Mouse (Mus musculus): ENCODE results near the gene Hoxd13. TPM values are rescaled to one million over a fixed set of nuclear protein-coding genes. Genes with fewer than 3 reads are reported as not detected.

Gene Hoxd13
- polyA plus RNA-seq, 1 experiment from 2014 or later: 59.8 TPM

DNA sequence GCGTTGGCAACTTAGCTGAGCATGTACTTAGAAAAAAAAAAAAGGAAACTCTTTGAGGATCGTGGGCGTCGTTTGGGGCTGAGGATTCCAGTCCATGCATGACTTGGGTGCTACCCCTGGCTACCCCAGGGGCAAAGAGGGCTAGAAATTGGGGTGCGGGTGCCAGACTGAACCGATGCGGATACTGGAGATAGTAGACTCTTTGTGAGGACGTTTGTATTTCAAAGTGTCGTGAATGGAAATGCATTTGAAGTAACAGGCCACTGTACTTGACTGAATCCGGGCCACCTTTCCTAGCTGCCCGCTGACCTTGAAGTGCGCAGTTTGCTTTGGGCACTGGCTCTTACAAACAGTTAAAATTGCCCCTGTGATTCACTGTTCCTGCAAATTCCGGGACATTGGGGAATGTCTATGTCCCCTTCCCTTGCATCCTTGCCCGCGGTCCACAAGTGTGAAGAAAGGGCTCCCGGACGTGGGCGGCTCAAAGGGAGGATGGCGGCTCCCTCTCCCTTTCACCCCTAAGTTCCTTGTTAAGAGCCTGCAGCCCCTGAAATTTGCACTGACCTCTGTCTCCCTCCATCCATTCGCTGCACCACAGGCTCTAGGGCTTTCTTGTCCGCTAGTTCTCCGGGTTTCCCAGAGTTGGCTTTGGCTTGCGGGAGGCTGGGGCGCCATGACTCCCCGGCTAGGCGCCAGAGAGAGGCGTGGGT, 19.0 kb downstream of the Hoxd13 start:
- peak; percentile 71 for DNase-seq (ENCODE audit: low spot score)
- Histone ChIP-seq H3K9me3 (ENCODE audit: control insufficient read depth, low read length) (no peaks in the 10 kb centered on the region), H3K27me3 (ENCODE audit: control insufficient read depth, insufficient read depth, low read length) (peaks cover 13% of the 10 kb centered on the region; the same call in 1 of the 2 replicates), H3K4me1 (ENCODE audit: control insufficient read depth, insufficient read depth, low read length) (peaks cover 23% of the 10 kb centered on the region; the same call in 1 of the 2 replicates), H3K9ac (ENCODE audit: low read length) (peak overlapping the region; percentile 98), H3K4me2 (ENCODE audit: low read depth, severe bottlenecking) (peak overlapping the region; percentile 90), H3K36me3 (ENCODE audit: control insufficient read depth, insufficient read depth, low read length) (no peaks in the 10 kb centered on the region), H3K27ac (replicated peaks; ENCODE audit: low read depth, low read length) (peak overlapping the region; percentile 97), H3K4me3 (ENCODE audit: low read depth, low read length) (peak overlapping the region; percentile 66)
- WGBS: under 1% methylated on average over 27 of the region's 27 CpGs
- ATAC-seq (ENCODE audit: insufficient number of reproducible peaks, low FRiP score, low TSS enrichment, low read depth): no peak

DNA sequence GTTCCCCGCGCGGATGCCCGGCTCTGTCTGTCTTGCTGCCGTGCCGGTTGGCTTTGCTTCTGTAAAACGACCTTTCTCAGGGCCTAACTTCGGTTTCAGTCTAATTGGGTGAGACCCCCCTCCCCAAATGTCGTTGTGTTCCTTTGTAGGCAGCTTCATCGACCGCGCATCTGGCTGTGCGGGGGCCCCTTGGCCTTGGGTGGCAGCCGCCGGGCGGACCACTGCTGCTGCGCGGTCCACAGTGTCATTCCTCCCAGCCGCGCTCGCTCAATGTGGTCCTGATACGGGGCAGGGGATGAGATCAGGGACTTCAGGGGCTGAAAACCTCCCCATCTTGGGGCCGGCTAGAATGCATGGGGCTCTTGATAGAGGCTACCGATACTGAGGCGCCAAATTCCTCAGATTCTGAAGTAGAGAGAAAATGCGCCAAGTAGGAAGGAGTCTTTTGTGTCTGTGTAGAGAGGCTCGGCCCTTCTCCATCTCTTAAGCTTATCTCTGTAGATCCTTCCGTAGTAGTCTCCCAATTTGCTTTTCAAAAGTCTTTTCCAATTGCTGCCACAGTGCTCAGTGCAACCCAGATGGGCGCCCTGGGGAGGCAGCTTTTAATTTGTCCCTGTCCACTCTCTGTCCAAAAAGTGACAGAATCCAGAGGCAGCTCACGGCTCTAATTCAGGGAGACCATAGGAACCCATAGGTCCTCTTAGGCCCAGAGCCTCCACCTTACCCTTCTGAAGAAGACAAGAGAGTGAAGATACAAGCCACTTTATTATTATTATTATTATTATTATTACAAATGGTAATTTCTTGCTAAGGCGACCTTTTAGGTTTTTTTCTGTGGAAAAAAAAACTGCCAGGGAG, 19.8 kb downstream of the Hoxd13 start:
- Histone ChIP-seq H3K9ac (ENCODE audit: low read length) (peak overlapping the region; percentile 98), H3K4me3 (ENCODE audit: low read depth, low read length) (peak overlapping the region; percentile 66), H3K36me3 (ENCODE audit: control insufficient read depth, insufficient read depth, low read length) (no peaks in the 10 kb centered on the region), H3K27ac (replicated peaks; ENCODE audit: low read depth, low read length) (peak overlapping the region; percentile 97), H3K4me1 (ENCODE audit: control insufficient read depth, insufficient read depth, low read length) (peaks cover 24% of the 10 kb centered on the region), H3K4me2 (ENCODE audit: low read depth, severe bottlenecking) (peak overlapping the region; percentile 90), H3K9me3 (ENCODE audit: control insufficient read depth, low read length) (no peaks in the 10 kb centered on the region), H3K27me3 (ENCODE audit: control insufficient read depth, insufficient read depth, low read length) (peaks cover 10% of the 10 kb centered on the region; the same call in 1 of the 2 replicates)
- ATAC-seq (ENCODE audit: insufficient number of reproducible peaks, low FRiP score, low TSS enrichment, low read depth) (no peak), DNase-seq (ENCODE audit: low spot score) (peak; percentile 73)
- WGBS: under 1% methylated on average over 31 of the region's 31 CpGs

GRCm38 (mm10) chr2:74688795-74689573, 20.9 kb downstream of the Hoxd13 start:
- Histone ChIP-seq H3K4me3 (ENCODE audit: low read depth, low read length) (peak overlapping the region; percentile 66), H3K4me2 (ENCODE audit: low read depth, severe bottlenecking) (peak overlapping the region; percentile 90), H3K27me3 (ENCODE audit: control insufficient read depth, insufficient read depth, low read length) (peaks cover 6% of the 10 kb centered on the region; the same call in 1 of the 2 replicates), H3K27ac (replicated peaks; ENCODE audit: low read depth, low read length) (peak overlapping the region; percentile 97), H3K9ac (ENCODE audit: low read length) (peak overlapping the region; percentile 98), H3K4me1 (ENCODE audit: control insufficient read depth, insufficient read depth, low read length) (peaks cover 26% of the 10 kb centered on the region), H3K9me3 (ENCODE audit: control insufficient read depth, low read length) (no peaks in the 10 kb centered on the region), H3K36me3 (ENCODE audit: control insufficient read depth, insufficient read depth, low read length) (no peaks in the 10 kb centered on the region)
- peak; percentile 71 for DNase-seq (ENCODE audit: low spot score)
- 1% methylated on average over 12 of the region's 12 CpGs for WGBS
- ATAC-seq (ENCODE audit: insufficient number of reproducible peaks, low FRiP score, low TSS enrichment, low read depth): no peak

DNA sequence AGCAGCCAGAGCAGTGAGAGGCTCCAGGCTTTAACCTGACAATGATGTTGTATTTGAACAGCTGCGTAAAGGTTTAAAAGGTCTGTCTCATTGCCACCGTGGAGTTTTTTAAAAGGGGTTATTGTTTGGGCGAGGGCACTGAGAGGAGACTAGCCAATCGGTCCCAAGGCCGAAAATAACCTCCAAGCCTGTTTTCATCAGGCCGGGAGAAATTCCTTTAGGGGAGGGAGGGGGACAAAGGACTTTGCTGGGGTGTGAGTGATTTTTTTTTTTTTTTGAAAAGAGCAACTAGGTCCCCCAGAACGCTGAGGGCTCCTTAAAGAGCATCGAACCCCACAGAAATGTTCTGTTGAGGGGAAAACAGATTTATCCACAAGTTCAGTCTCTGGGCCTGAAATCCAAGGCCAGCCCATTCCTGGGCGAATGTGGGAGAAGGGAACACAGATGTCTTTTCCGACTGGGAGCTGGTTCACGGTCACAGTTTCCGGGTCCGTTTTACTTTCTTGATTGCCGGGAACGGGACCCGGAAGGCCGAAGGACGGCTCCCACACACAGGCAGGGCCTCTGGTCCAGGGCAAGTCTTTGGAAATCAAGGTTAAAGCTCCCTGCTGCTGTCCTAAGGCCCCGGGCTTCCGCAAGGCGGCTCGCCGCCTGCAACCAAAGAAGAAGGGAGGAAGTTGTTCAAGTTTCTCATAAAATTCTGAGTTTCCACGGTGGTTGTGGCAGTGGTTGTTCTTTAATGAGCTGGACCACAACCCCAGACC, 21.6 kb downstream of the Hoxd13 start:
- peak overlapping the region; percentile 66 for H3K4me3 ChIP-seq (ENCODE audit: low read depth, low read length)
- H3K27ac ChIP-seq (replicated peaks; ENCODE audit: low read depth, low read length): peak overlapping the region; percentile 97
- no peak for ATAC-seq (ENCODE audit: insufficient number of reproducible peaks, low FRiP score, low TSS enrichment, low read depth)
- H3K9ac ChIP-seq (ENCODE audit: low read length): peak overlapping the region; percentile 98
- peak overlapping the region; percentile 90 for H3K4me2 ChIP-seq (ENCODE audit: low read depth, severe bottlenecking)
- peaks cover 6% of the 10 kb centered on the region; the same call in 1 of the 2 replicates for H3K27me3 ChIP-seq (ENCODE audit: control insufficient read depth, insufficient read depth, low read length)
- peak; percentile 81 for DNase-seq (ENCODE audit: low spot score)
- peaks cover 24% of the 10 kb centered on the region for H3K4me1 ChIP-seq (ENCODE audit: control insufficient read depth, insufficient read depth, low read length)
- no peaks in the 10 kb centered on the region for H3K9me3 ChIP-seq (ENCODE audit: control insufficient read depth, low read length)
- H3K36me3 ChIP-seq (ENCODE audit: control insufficient read depth, insufficient read depth, low read length): no peaks in the 10 kb centered on the region
- WGBS: under 1% methylated on average over 24 of the region's 24 CpGs

GRCm38 (mm10) chr2:74690338-74690716, 22.2 kb downstream of the Hoxd13 start:
- Histone ChIP-seq H3K9ac (ENCODE audit: low read length) (peak overlapping the region; percentile 98), H3K4me3 (ENCODE audit: low read depth, low read length) (peak overlapping the region; percentile 66), H3K27me3 (ENCODE audit: control insufficient read depth, insufficient read depth, low read length) (peaks cover 6% of the 10 kb centered on the region; the same call in 1 of the 2 replicates), H3K4me2 (ENCODE audit: low read depth, severe bottlenecking) (peak overlapping the region; percentile 93), H3K27ac (replicated peaks; ENCODE audit: low read depth, low read length) (peak overlapping the region; percentile 97), H3K9me3 (ENCODE audit: control insufficient read depth, low read length) (no peaks in the 10 kb centered on the region), H3K4me1 (ENCODE audit: control insufficient read depth, insufficient read depth, low read length) (peaks cover 29% of the 10 kb centered on the region), H3K36me3 (ENCODE audit: control insufficient read depth, insufficient read depth, low read length) (no peaks in the 10 kb centered on the region)
- no peak for DNase-seq (ENCODE audit: low spot score)
- ATAC-seq (ENCODE audit: insufficient number of reproducible peaks, low FRiP score, low TSS enrichment, low read depth): no peak
- 4% methylated on average over 8 of the region's 8 CpGs for WGBS

DNA sequence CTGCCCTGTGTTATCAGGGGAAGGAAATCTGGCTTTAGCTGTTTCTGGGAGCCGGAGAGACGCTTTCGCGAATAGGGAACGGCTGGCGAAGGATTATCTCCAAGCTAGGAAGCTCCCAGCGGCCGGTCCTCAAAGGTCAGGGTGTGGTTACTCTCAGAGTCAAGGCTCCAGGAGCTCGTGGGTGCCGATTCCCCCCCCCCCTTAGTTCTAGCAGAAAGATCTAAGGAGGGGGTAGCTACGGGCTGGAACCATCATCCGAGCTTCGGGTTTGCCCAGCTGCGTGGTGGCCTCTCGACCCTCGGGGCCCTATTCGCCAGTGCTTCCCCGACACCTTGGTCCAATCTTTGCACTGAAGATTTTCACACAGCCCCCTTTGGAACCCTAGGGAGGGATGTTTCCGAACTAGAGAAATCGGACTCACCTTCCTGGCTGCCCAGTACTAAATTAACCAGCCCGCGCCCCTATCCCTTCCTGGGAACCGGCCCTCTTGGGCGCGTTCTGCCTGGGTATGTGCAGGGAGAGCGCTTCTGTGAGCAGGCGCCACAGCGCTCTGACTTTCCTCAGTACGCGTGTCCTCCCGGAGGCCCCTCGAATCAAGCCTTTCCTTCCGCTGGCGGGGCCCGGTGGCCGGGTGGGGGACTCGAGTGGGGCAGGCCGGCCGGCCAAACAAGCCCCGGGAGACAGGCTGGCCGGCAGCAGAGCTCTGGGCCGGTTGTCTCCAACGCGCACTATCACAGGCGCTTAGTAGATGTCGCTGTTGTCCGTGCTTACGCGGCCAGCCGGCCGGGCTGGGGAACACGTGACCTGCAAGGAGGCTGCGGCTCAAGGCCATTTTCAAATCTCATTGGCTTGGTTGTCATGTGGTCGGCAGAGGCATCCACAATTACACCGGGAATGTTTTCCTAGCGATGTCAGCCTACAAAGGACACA, 23.2 kb downstream of the Hoxd13 start, which contains the start of gene Hoxd10:
Hoxd10 (plus strand) TSS at position 903 of the 930 bp plus-strand sequence.
- peak within 1 kb of the TSS; percentile 96 for H3K9ac ChIP-seq (ENCODE audit: low read length)
- H3K27me3 ChIP-seq (ENCODE audit: control insufficient read depth, insufficient read depth, low read length): peaks cover 6% of the 10 kb centered on the region; the same call in 1 of the 2 replicates
- H3K27ac ChIP-seq (replicated peaks; ENCODE audit: low read depth, low read length): peak within 1 kb of the TSS; percentile 94

More for the DNA sequence above, 23.2 kb downstream of the Hoxd13 start, which contains the start of gene Hoxd10:
- Histone ChIP-seq H3K4me3 (ENCODE audit: low read depth, low read length) (peak within 1 kb of the TSS; percentile 61), H3K4me1 (ENCODE audit: control insufficient read depth, insufficient read depth, low read length) (peaks cover 34% of the 10 kb centered on the region), H3K36me3 (ENCODE audit: control insufficient read depth, insufficient read depth, low read length) (no peaks in the 10 kb centered on the region), H3K4me2 (ENCODE audit: low read depth, severe bottlenecking) (peak within 1 kb of the TSS; percentile 93), H3K9me3 (ENCODE audit: control insufficient read depth, low read length) (no peaks in the 10 kb centered on the region)
- under 1% methylated on average over 56 of the region's 56 CpGs for WGBS
- ATAC-seq (ENCODE audit: insufficient number of reproducible peaks, low FRiP score, low TSS enrichment, low read depth) (peak; percentile 80), DNase-seq (ENCODE audit: low spot score) (peak; percentile 90)

Data from limb, embryonic 11.5 days (tissue).